Comparison of ENCODE assay signal across 21 mouse cellular contexts in the genomic region with DNA sequence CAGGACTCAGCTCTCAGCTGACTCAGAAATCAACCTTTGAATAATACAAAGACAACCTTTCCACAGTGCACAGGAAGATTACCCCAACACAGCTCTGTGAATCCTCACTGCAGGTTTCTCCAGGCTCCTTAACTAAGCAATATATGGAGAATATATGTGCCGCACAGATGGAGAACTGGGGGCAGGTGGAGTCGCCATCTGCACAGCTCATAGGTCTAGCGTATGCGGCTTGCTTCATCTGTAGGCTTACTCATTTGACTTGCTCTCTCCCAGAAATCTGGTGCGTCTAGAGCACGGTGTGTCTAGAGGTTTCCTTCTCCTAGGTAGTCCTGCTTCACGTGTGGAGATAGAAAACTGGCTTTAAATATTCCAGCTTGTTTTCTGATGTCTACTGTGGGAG. TPM values are rescaled to one million over a fixed set of nuclear protein-coding genes. Genes with fewer than 3 reads are reported as not detected.
A peak's percentile ranks its signal among the peaks of the same experiment; 100 is the strongest.
DNase-seq lines count a peak whose midpoint lies in the region; ATAC-seq lines count a peak whose summit lies in the region.
"Had no signal": no experiment of that assay in that cellular context is flagged by ENCODE, and none has a peak within 500 bp of the region (broad histone marks: within the 10 kb centered on the region; RNA-seq: fewer than 3 reads in every experiment).

No protein-coding gene starts in this region.

- ATAC-seq in forebrain, embryonic 16.5 days, result peak; percentile 62
- ATAC-seq: hindbrain, embryonic 16.5 days; Patski had no signal

- H3K9ac ChIP-seq in forebrain, embryonic 16.5 days (replicated peaks; ENCODE audit: low read depth, low read length), result no peak overlapping the region
- H3K9ac ChIP-seq: lung, embryonic 15.5 days had no signal

- H3K4me3 ChIP-seq in forebrain, embryonic 16.5 days (replicated peaks; ENCODE audit: low read length), result no peak overlapping the region
- H3K4me3 ChIP-seq: embryonic facial prominence, embryonic 10.5 days; lung, embryonic 15.5 days; megakaryocyte, embryonic 14.5 days had no signal

- H3K4me2 ChIP-seq in forebrain, embryonic 16.5 days (ENCODE audit: low read length), result no peak overlapping the region
- H3K4me2 ChIP-seq: liver, embryonic 11.5 days; lung, embryonic 15.5 days had no signal

- peak; percentile 18 for DNase-seq in cerebellum, adult 9-11 months
- DNase-seq in cerebellum, adult 8-10 months, result no peak
- DNase-seq in layer of hippocampus, adult 9-11 months, result peak; percentile 77
- DNase-seq in right cerebral cortex, adult 2 months (ENCODE audit: low spot score in 2 of 2), result peak; percentile 79 to 84
- no peak for DNase-seq in heart, postnatal 10 days
- no peak for DNase-seq in retina, postnatal 1 day
- DNase-seq in thymus, postnatal 0 days (ENCODE audit: low spot score), result no peak
- DNase-seq: cerebellum, postnatal 14 days; kidney, adult 9 months; thymus, postnatal 14 days had no signal

- no peaks in the 10 kb centered on the region for H3K36me3 ChIP-seq in forebrain, embryonic 16.5 days (ENCODE audit: control insufficient read depth, insufficient read depth)
- H3K36me3 ChIP-seq: embryonic facial prominence, embryonic 10.5 days; lung, embryonic 15.5 days had no signal

- H3K27ac ChIP-seq in forebrain, embryonic 16.5 days (ENCODE audit: low read length), result no peak overlapping the region
- H3K27ac ChIP-seq: embryonic facial prominence, embryonic 10.5 days; lung, embryonic 15.5 days had no signal

- intact Hi-C loops in heart, postnatal 10 days (cut with DNase I), result no loop called here

- H3K9me3 ChIP-seq in forebrain, embryonic 16.5 days (ENCODE audit: control insufficient read depth, low read length), result no peaks in the 10 kb centered on the region
- H3K9me3 ChIP-seq: embryonic facial prominence, embryonic 10.5 days; lung, embryonic 15.5 days had no signal

- 78% methylated on average over 7 of the region's 7 CpGs for WGBS in forebrain, embryonic 16.5 days

- no peaks in the 10 kb centered on the region for H3K27me3 ChIP-seq in forebrain, embryonic 16.5 days (replicated peaks; ENCODE audit: control insufficient read depth, insufficient read depth, low read length)
- H3K27me3 ChIP-seq: lung, embryonic 15.5 days; megakaryocyte, embryonic 14.5 days; Patski had no signal

- no peaks in the 10 kb centered on the region; the same call in 1 of the 2 replicates for H3K4me1 ChIP-seq in forebrain, embryonic 16.5 days (replicated peaks; ENCODE audit: control insufficient read depth, insufficient read depth, low read length)
- H3K4me1 ChIP-seq: embryonic facial prominence, embryonic 10.5 days; lung, embryonic 15.5 days; megakaryocyte, embryonic 14.5 days had no signal

RNA-seq across cellular contexts. Expression of a gene that starts 37.7 kb away (rescaled TPM):
- polyA plus RNA-seq in forebrain, embryonic 16.5 days (2015; fragmentation: Nextera tagmentation; extraction: Ambion mirVana), result 0.37 TPM in 1 of 2 replicates, not detected in the other
- not detected for total RNA-seq in heart, postnatal 10 days (2021)
- not detected in 2 replicates for polyA plus RNA-seq in thymus, postnatal 0 days (2015; fragmentation: Nextera tagmentation; extraction: Ambion mirVana)
- total RNA-seq: granulocyte monocyte progenitor cell, adult 5-6 weeks; layer of hippocampus, postnatal 14 days; midbrain, postnatal 0 days had no signal
- polyA plus RNA-seq: embryonic facial prominence, embryonic 10.5 days; heart, embryonic 16.5 days; hindbrain, embryonic 16.5 days; liver, embryonic 11.5 days; lung, embryonic 15.5 days; midbrain, postnatal 0 days; Patski had no signal

Comparison
In these comparisons a context has a peak if more than half of its experiments do, and no peak if none do; other contexts are left out.
1. DNase-seq: peak in cerebellum, adult 9-11 months (single experiment), layer of hippocampus, adult 9-11 months (single experiment) and right cerebral cortex, adult 2 months (2 of 2); none in cerebellum, adult 8-10 months (single experiment), heart, postnatal 10 days (0 of 2), retina, postnatal 1 day (single experiment) and thymus, postnatal 0 days (single experiment).